Mouse (Mus musculus) colon, adult 2 months (tissue): ENCODE data around the gene Tmprss9. TPM values are rescaled to one million over a fixed set of nuclear protein-coding genes. Genes with fewer than 3 reads are reported as not detected.

Source experiments
- polyA plus RNA-seq: library from polyadenylated mRNA; depleted of rRNA; stranded (reverse); fragments of >200 nt; gene quantifications from 2 replicates; pipeline ENCODE4 v1.2.3, GENCODE M21; 2012; rRNA removed

Tmprss9 gene
- 0.30 and 0.33 TPM in 2 replicates for polyA plus RNA-seq

DNA sequence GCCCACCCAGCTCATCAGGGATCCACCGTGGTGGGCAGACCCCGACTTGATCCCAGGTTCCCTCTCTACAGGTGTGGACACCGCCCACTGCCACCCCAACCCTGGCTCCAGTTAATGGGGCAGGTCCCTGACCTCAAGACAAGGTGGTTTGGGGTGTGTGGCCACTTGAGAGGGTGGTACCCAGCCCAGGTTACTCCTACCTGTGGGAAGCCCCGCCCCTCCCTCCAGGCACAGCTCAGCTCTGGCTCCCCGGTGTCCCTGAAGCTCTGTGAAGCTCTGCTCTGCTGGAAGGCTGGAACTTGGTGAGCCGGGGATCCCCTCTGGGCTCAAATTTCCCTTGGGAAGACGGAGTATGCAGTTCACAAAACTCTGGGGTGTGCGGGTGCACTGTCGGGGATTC is at the start of gene Tmprss9:
Tmprss9 (plus strand) TSS at position 268 of the 400 bp plus-strand sequence.

DNA sequence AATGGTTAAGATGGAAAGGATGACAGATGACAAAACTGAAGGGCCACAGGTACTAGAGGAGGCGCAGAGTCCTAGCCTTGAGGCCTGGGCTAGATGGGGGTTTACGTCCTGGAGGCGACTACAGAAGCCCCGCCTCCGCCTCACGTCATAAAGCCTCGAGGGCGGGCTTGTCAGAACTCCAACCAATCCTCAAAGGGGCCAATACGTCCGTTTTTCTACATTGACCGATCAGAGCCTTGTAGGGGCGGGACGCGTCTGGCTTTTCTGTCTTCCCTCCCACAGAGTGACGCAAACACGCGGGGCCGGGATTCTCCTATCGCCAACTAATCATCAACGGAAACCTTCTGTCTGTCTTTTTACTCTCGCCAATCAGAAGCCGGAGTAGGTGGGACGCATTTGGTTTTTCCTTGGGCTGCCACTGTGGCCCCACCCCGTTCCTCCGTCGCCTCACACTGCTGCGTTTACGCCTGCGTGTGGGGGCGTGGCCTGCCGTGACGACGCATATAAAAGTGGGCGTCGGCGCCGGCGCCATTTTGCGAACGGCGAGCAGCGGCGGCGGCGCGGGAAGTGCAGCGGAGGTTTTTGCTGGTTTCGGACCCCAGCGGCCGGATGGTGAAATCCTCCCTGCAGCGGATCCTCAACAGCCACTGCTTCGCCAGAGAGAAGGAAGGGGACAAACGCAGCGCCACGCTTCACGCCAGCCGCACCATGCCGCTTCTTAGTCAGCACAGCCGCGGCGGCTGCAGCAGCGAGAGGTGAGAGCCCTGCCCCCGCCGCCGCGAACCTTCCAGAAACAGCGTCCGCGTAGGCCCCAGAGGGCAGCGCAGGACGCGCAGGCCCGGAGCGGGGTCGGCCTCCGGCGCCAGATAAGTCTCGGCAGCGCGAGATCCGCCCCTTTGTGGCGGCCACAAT is 45.2 kb upstream of the Tmprss9 start, which contains the start of gene Oaz1:
Oaz1 (plus strand) TSS at position 506 of the 912 bp plus-strand sequence.

DNA sequence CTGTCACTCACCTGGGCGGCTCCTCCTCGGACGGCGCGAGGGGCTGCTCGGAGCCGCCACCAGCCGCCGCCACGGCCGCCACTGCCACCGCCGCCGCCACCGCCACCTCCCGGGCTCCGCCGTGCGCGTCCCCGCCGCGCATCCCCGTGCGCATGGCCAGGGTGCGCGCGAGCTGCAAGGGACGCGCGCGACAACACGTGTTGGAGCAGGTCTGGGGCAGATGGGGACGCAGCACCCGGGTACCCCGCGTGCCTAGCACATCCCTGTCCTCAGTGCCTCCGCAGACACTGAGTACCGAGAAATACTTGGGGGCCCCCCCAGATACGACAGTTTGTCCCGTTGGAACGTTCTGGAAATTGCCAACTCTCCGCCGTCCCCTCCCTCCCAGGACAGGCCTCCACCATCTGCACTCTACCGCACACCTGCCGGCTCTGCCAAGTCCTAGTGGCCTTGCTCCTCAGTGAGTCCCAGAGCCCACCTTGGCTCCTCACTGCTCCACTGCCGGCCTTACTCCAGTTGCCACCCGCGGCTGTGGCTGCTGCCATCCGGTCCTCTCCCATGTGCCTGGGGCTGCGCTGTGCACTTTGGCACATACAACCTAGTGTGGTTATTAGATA is 27.6 kb upstream of the Tmprss9 start, which contains the start of gene Lingo3:
Lingo3 (minus strand) TSS at position 109 of the 617 bp plus-strand sequence.

DNA sequence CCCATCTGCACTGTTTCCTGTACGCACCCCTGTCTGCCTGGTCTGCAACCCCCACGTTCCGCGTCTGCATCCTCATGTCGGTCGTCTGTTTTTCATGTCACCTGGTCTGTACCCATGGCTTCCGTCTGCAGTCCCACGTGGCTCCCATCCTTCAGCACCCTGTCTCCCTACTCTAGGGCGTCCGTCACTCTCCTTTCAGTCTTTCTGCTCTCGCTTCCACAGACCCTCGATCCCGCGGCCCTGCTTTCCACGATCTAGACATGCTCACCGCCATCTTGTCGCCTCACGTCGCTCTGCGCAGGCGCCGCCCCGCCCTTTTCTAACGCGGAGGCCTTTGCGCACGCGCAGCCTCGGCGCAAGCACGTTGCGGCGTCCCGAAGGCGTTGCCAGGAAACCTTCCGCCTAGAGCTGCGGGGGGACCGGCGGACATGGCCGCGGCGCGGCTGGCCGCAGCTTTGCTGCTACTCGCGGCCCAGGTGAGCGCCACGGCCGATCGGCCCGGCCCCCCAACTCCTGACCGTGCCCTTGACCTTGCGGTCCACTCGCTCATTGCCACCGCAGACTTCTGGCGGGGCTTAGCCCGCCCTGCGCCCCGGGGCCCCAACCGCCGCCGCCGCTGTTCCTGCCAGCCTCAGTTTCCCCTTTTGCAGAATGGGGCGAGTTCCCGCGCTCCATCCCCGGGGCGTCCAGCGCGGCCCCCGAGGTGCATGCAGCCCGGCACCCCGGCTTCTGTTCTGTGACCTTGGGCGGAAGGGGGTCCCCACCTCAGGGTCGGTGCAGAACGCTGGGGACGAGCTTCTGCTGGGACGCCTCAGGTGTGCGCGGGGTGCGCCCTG is 16.5 kb upstream of the Tmprss9 start, which contains the start of the genes Lsm7 and Sppl2b:
Lsm7 (minus strand) TSS at position 297 of the 836 bp plus-strand sequence.
Sppl2b (plus strand) TSS at position 363 of the 836 bp plus-strand sequence.

DNA sequence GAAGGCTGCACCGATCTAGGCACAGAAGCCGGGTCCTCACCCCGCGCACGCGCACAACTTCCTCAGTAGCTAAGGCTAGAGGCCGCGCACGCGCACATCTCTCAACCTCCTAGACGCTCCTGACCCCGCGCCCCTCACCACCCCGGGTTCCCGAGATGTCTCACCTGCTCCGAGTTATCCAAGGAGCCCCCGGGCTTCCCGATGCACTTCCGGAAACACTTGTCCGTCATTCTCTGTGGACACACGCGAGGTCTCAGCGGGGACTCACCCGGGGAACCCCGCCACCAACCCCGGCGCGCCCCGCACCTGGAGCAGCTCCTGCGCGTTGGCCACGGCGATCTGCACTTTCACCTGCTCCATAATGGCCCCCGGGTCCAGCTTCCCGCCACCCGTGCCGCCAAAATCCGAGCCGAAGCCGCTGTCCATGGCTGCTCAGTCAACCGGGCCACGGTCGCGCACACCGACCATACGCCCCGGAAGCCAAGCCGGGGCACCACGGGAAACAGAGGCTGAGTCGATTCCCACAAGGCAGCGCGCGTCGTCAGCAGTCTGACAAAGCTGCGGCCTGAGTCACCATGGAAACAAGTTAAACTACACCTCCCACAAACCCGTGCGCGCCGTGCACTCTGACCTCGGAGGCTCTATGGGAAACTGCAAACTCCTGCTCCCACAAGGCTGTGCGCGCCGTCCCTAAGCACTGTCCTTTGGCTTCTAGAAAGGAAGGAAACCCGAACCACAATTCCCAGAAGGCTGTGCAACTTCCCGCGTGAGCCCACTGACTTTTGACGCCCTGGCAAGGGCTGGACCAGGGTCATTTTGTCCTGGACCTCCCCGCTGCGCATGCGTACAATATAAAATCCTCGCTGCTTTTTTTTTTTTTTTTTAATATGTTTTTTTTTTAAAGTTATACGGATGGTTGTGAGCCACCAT is 28.9 kb downstream of the Tmprss9 start, which contains the start of gene Timm13:
Timm13 (minus strand) TSS at position 652 of the 930 bp plus-strand sequence.

DNA sequence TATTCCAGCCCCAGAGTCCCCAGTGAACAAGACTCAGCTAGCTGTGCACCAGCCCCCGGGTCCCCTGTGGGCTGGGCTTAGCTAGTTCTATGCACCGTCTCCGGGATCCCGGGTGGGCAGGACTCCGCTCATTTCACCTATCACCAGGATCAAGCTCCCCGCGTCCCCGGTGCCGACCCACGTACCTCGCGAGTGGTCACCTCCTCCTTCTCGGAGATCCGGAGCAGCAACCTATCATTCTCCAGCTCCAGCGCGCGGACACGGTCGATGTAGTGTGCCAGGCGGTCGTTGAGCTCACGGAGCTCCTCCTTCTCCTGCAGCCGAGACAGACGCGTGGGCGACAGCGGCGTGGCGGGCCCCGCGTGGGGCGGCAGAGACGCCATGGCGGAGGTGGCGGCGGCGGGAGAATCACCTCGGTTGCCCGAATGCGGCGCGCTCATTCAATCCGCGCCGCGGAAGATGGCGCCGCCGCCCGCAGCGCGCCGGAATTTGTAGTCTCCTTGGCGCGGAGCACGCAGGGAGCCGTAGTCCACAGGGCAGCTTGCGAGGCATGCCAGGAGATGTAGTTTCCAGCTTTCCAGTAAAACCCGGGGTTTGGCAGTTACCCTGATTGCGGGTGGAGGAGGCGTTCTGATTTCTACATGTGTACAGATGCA is 46.3 kb downstream of the Tmprss9 start, which contains the start of gene Lmnb2:
Lmnb2 (minus strand) TSS at position 467 of the 656 bp plus-strand sequence.

DNA sequence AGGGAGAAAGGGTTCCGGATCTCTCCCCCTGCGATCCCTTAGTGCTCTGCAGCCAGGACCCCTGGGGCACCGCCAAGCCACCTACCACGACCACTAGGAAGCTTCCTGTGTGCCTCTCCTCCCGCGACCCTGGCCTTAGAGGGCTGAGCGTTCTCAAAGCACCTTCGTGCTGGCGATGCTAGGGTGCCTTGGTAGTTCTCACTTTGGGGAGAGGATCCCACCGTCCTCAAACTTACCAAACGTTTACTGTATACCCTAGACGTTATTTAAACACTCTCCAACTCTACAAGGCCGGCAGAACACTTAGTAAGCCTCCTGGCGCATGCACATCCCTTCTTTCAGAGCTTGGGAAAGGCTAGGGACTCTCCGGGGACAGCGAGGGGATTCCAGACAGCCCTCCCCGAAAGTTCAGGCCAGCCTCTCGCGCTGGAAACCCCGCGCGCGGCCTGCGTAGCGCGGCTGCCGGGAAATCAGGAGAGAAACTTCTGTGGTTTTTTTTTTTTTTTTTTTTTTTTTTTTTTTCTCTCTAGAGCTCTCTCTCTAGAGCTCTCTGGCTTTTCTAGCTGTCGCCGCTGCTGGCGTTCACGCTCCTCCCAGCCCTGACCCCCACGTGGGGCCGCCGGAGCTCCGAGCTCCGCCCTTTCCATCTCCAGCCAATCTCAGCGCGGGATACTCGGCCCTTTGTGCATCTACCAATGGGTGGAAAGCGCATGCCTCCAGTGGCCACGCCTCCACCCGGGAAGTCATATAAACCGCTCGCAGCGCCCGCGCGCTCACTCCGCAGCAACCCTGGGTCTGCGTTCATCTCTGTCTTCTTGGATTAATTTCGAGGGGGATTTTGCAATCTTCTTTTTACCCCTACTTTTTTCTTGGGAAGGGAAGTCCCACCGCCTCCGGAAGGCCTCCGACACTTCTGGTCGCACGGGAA is 57.9 kb downstream of the Tmprss9 start, which contains the start of gene Gadd45b:
Gadd45b (plus strand) TSS at position 775 of the 928 bp plus-strand sequence.

Other genes with a start within 250 kb of the Tmprss9 start
- gene Csnk1g2, start 249.0 kb upstream of the Tmprss9 start, polyA plus RNA-seq = 326 and 352 TPM in 2 replicates
- gene Btbd2, start 214.8 kb upstream of the Tmprss9 start, polyA plus RNA-seq = 89.5 and 97.5 TPM in 2 replicates
- 385 and 392 TPM in 2 replicates for gene Mknk2, start 193.7 kb upstream of the Tmprss9 start, polyA plus RNA-seq
- gene Mob3a, start 169.9 kb upstream of the Tmprss9 start, polyA plus RNA-seq = 39.9 and 49.0 TPM in 2 replicates
- gene Izumo4, start 169.7 kb upstream of the Tmprss9 start, polyA plus RNA-seq = 52.3 and 56.7 TPM in 2 replicates
- 116 and 122 TPM in 2 replicates for gene Ap3d1, start 129.6 kb upstream of the Tmprss9 start, polyA plus RNA-seq
- 25.5 and 45.2 TPM in 2 replicates for gene Dot1l, start 116.6 kb upstream of the Tmprss9 start, polyA plus RNA-seq
- gene Sf3a2, start 73.7 kb upstream of the Tmprss9 start, polyA plus RNA-seq = 31.8 and 39.2 TPM in 2 replicates
- 54.2 and 71.9 TPM in 2 replicates for gene Plekhj1, start 73.2 kb upstream of the Tmprss9 start, polyA plus RNA-seq
- gene Amh, start 66.6 kb upstream of the Tmprss9 start, polyA plus RNA-seq = 0.67 and 1.1 TPM in 2 replicates
- 0.13 TPM in 1 of 2 replicates, not detected in the other for gene Jsrp1, start 58.4 kb upstream of the Tmprss9 start, polyA plus RNA-seq
- 843 and 1,116 TPM in 2 replicates for gene Oaz1, start 45.2 kb upstream of the Tmprss9 start, polyA plus RNA-seq
- gene Lingo3, start 27.8 kb upstream of the Tmprss9 start, polyA plus RNA-seq = not detected in 2 replicates
- 73.9 and 111 TPM in 2 replicates for gene Lsm7, start 16.6 kb upstream of the Tmprss9 start, polyA plus RNA-seq
- gene Sppl2b, start 16.6 kb upstream of the Tmprss9 start, polyA plus RNA-seq = 128 and 145 TPM in 2 replicates
- 270 and 310 TPM in 2 replicates for gene Timm13, start 29.1 kb downstream of the Tmprss9 start, polyA plus RNA-seq
- gene Lmnb2, start 46.4 kb downstream of the Tmprss9 start, polyA plus RNA-seq = 42.0 and 44.6 TPM in 2 replicates
- 28.3 and 29.6 TPM in 2 replicates for gene Gadd45b, start 58.2 kb downstream of the Tmprss9 start, polyA plus RNA-seq
- 1.2 and 1.7 TPM in 2 replicates for gene Gng7, start 143.1 kb downstream of the Tmprss9 start, polyA plus RNA-seq
- gene Diras1, start 153.8 kb downstream of the Tmprss9 start, polyA plus RNA-seq = 0.54 and 0.86 TPM in 2 replicates
- gene Slc39a3, start 165.6 kb downstream of the Tmprss9 start, polyA plus RNA-seq = 43.7 and 44.3 TPM in 2 replicates
- 211 and 238 TPM in 2 replicates for gene Sgta, start 188.3 kb downstream of the Tmprss9 start, polyA plus RNA-seq
- 58.4 and 62.8 TPM in 2 replicates for gene Thop1, start 198.2 kb downstream of the Tmprss9 start, polyA plus RNA-seq
- gene Creb3l3, start 227.0 kb downstream of the Tmprss9 start, polyA plus RNA-seq = 4.2 and 6.2 TPM in 2 replicates
- gene Map2k2, start 234.1 kb downstream of the Tmprss9 start, polyA plus RNA-seq = 322 and 325 TPM in 2 replicates